Mouse (Mus musculus) neural tube, embryonic 11.5 days (tissue): ENCODE data around the gene Tle6. TPM values are rescaled to one million over a fixed set of nuclear protein-coding genes. Genes with fewer than 3 reads are reported as not detected.

ENCODE experiments used
- ATAC-seq: fragments of 200-750 bp; cut with Nextera tagmentation; 2 replicates; pipeline ENCODE4 v1.8.0; 2017; ENCODE audit warnings: moderate number of reproducible peaks, mild to moderate bottlenecking, moderate TSS enrichment, moderate library complexity; ENCODE audit not compliant: insufficient read depth, low FRiP score, low TSS enrichment
- DNase-seq: peaks from one replicate; pipeline ENCODE4 v3.0.0-alpha.2; 2015; ENCODE audit warnings: low spot score
- H3K27ac ChIP-seq: fragments of 300-500 bp; sonication (generic); 2 replicates; pipeline ENCODE4 v1.5.1; 2014; ENCODE audit warnings: low read depth, mild to moderate bottlenecking, low read length
- H3K27me3 ChIP-seq: fragments of 300-500 bp; sonication (generic); 2 replicates; pipeline ENCODE4 v1.6.1; 2014; ENCODE audit warnings: mild to moderate bottlenecking, low read length, mixed read lengths; ENCODE audit not compliant: control insufficient read depth, insufficient read depth
- H3K36me3 ChIP-seq: fragments of 300-500 bp; sonication (generic); 2 replicates; pipeline ENCODE4 v1.6.1; 2014; ENCODE audit warnings: mild to moderate bottlenecking, low read length, moderate library complexity, mixed read lengths; ENCODE audit not compliant: control insufficient read depth, insufficient read depth
- H3K4me1 ChIP-seq: fragments of 300-500 bp; sonication (generic); 2 replicates; pipeline ENCODE4 v1.6.1; 2014; ENCODE audit warnings: low read length, mixed read lengths; ENCODE audit not compliant: control insufficient read depth, insufficient read depth
- H3K4me2 ChIP-seq: fragments of 300-500 bp; sonication (generic); 2 replicates; pipeline ENCODE4 v1.6.1; 2014; ENCODE audit warnings: low read depth, mild to moderate bottlenecking, moderate library complexity
- H3K4me3 ChIP-seq: fragments of 300-500 bp; sonication (generic); 2 replicates; pipeline ENCODE4 v1.5.1; 2014; ENCODE audit warnings: low read depth, low read length
- H3K9ac ChIP-seq: fragments of 300-500 bp; sonication (generic); 2 replicates; pipeline ENCODE4 v1.6.1; 2014; ENCODE audit warnings: mild to moderate bottlenecking, low read length
- H3K9me3 ChIP-seq: fragments of 300-500 bp; sonication (generic); 2 replicates; pipeline ENCODE4 v1.6.1; 2016; ENCODE audit warnings: low read length; ENCODE audit not compliant: control insufficient read depth
- WGBS: fragments of 180-500 bp; shearing (Covaris S2); extraction: QIAGEN DNeasy Blood & Tissue Kit; methylation state at CpG from one replicate; pipeline ENCODE4 v1.1.7; 2014; 5-methylcytosine and 5-hydroxymethylcytosine counted together
- polyA plus RNA-seq: library from polyadenylated mRNA; unstranded; fragments of >200 nt; fragmentation: Nextera tagmentation; extraction: Ambion mirVana; gene quantifications from 2 replicates; pipeline ENCODE4 v1.2.1, GENCODE M21; 2014

Gene Tle6
- polyA plus RNA-seq, 1 experiment from 2014 or later: 6.4 TPM

DNA sequence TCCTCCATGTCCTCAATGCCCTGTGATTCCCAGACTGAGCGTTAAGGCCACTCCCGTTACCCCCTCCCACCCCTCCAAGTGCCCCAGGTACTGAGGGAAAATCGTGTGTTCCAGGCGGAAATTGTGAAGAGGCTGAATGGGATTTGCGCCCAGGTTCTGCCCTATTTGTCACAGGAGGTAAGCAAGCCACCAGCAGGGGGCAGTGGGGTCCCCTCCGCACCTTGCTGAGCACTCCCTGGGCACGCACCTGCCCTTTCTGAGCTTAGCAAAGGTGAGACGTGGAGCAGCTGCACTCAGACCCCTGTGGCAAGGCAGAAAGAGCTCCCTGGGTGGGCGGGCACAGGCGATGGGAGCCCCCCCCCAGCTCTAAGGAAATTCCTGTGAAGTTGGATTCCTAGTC, 36.1 kb downstream of the Tle6 start:
- Histone ChIP-seq H3K9ac (no peak overlapping the region), H3K27ac (no peak overlapping the region), H3K36me3 (peaks cover 13% of the 10 kb centered on the region), H3K27me3 (peaks cover 22% of the 10 kb centered on the region), H3K9me3 (no peaks in the 10 kb centered on the region), H3K4me1 (peaks cover 32% of the 10 kb centered on the region), H3K4me3 (no peak overlapping the region), H3K4me2 (no peak overlapping the region)
- DNase-seq (peak; percentile 63), ATAC-seq (no peak)
- WGBS: 12% methylated on average over 10 of the region's 10 CpGs

DNA sequence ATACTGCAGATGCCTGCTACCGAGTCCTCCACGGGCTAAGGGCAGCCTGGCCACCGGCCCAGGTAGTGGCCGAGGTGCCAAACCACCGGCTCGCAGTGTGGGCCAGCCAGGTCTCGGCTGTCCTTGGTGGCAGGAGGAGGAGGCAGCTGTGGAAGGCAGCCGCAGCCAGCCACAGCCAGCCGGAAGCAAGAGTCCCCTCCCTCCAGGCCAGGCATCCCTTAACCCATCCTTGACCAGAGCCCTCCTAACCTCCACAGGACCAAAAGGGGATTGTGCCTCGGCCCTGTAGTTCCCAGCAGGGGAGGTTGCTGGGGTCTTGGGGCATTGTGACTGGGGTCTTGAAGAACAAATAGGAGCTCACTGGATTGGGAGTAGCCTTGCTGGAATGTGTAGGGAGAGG, 36.7 kb downstream of the Tle6 start:
- peak; percentile 37 for DNase-seq
- H3K27ac ChIP-seq: no peak overlapping the region

DNA sequence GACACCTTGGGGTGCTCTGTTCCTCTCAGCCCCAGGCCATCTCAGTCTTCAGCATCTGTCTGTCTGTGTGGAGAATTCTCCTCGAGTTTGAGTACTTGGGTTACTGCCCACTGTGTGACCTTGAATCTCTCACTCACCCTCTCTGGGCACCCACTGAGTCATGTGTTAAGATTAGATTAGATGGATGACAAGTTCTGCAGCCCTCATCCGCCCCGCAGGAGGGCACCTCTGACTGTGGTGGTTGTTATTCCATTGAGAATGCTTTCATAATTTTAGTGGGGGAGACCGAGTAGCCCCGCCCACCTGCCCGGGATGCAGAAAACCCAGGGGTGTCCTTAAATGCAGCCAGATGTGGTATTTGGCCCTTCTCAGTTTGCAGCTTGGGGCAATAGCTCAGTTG, 37.4 kb downstream of the Tle6 start:
- H3K36me3 ChIP-seq: peaks cover 13% of the 10 kb centered on the region
- no peak for ATAC-seq
- H3K4me1 ChIP-seq: peaks cover 27% of the 10 kb centered on the region
- H3K27me3 ChIP-seq: peaks cover 20% of the 10 kb centered on the region
- H3K27ac ChIP-seq: no peak overlapping the region
- no peak for DNase-seq
- H3K4me2 ChIP-seq: no peak overlapping the region; the same call in 1 of the 2 replicates
- H3K9ac ChIP-seq: no peak overlapping the region
- no peaks in the 10 kb centered on the region for H3K9me3 ChIP-seq
- H3K4me3 ChIP-seq: no peak overlapping the region
- 42% methylated on average over 6 of the region's 6 CpGs for WGBS

More for the DNA sequence above, 36.7 kb downstream of the Tle6 start:
- Histone ChIP-seq H3K9me3 (no peaks in the 10 kb centered on the region), H3K27me3 (peaks cover 20% of the 10 kb centered on the region), H3K4me1 (peaks cover 32% of the 10 kb centered on the region), H3K9ac (peak overlapping the region; percentile 39), H3K4me2 (peak overlapping the region; percentile 7), H3K36me3 (peaks cover 13% of the 10 kb centered on the region), H3K4me3 (peak overlapping the region; percentile 16)
- 4% methylated on average over 10 of the region's 10 CpGs for WGBS
- ATAC-seq: no peak

DNA sequence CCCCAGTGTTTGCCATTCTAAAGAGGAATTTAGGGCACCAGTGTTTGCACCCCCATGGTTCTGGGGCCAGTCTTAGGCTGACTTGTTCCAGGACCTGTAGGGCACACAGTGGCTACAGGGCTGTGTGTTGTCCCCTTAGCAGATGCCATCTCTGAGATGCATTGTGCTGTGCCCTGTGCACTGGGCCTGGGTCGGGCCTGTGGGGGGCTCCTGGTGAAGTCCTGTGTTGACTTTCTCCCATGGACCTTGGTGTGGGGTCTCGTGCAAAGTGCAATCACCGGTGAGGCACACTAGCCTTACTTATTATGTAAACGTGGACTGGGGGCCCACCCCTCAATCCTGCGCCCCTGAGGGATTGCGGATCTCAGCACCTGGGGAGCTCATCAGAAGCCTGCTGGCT, 38.5 kb downstream of the Tle6 start:
- DNase-seq (no peak), ATAC-seq (no peak)
- H3K4me3 ChIP-seq: no peak overlapping the region
- no peak overlapping the region for H3K9ac ChIP-seq
- no peak overlapping the region for H3K27ac ChIP-seq
- H3K4me2 ChIP-seq: no peak overlapping the region
- peaks cover 13% of the 10 kb centered on the region for H3K36me3 ChIP-seq
- peaks cover 16% of the 10 kb centered on the region for H3K27me3 ChIP-seq
- H3K4me1 ChIP-seq: peaks cover 24% of the 10 kb centered on the region
- 75% methylated on average over 6 of the region's 6 CpGs for WGBS
- H3K9me3 ChIP-seq: no peaks in the 10 kb centered on the region

DNA sequence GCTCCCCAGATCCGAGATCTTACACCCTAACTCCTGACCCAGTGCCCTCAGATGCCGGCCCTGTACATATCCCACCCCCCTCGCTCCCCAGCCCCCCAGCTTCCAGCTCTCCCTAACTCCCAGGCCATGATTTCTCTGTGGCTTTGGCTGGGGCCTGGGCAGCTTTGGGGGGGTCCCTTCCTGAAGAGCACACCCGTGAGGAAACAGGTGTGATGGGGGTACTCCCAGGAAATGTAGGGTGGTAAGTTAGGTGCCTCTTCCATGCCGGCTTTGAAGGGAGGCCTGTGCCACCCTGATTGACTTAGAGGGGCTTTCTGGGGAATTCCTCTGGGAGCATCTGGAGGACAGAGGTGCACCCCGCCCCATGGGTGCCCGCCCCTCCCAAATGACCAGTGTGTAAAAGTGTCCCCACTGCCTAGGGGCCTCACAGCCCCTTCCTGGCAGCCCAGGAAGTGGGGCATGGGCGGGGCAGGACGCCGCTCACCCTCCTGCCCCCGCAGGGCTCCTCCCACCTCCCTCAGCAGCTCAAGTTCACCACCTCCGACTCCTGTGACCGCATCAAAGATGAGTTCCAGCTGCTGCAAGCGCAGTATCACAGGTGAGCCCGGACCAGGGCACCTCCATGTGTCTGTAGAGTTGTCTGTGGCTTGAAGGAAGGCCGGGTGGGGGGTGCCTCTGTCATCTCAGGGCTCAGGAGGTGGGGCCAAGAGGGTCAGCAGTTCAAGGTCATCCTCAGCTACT, 40.0 kb downstream of the Tle6 start:
- no peak overlapping the region for H3K27ac ChIP-seq
- peaks cover 6% of the 10 kb centered on the region; the same call in 1 of the 2 replicates for H3K27me3 ChIP-seq
- peak overlapping the region; percentile 90 for H3K4me2 ChIP-seq
- no peak for ATAC-seq
- H3K9ac ChIP-seq: peak overlapping the region; percentile 98
- 14% methylated on average over 16 of the region's 16 CpGs for WGBS
- peaks cover 24% of the 10 kb centered on the region for H3K4me1 ChIP-seq
- H3K36me3 ChIP-seq: peaks cover 13% of the 10 kb centered on the region
- H3K9me3 ChIP-seq: no peaks in the 10 kb centered on the region
- H3K4me3 ChIP-seq: peak overlapping the region; percentile 90
- no peak for DNase-seq

DNA sequence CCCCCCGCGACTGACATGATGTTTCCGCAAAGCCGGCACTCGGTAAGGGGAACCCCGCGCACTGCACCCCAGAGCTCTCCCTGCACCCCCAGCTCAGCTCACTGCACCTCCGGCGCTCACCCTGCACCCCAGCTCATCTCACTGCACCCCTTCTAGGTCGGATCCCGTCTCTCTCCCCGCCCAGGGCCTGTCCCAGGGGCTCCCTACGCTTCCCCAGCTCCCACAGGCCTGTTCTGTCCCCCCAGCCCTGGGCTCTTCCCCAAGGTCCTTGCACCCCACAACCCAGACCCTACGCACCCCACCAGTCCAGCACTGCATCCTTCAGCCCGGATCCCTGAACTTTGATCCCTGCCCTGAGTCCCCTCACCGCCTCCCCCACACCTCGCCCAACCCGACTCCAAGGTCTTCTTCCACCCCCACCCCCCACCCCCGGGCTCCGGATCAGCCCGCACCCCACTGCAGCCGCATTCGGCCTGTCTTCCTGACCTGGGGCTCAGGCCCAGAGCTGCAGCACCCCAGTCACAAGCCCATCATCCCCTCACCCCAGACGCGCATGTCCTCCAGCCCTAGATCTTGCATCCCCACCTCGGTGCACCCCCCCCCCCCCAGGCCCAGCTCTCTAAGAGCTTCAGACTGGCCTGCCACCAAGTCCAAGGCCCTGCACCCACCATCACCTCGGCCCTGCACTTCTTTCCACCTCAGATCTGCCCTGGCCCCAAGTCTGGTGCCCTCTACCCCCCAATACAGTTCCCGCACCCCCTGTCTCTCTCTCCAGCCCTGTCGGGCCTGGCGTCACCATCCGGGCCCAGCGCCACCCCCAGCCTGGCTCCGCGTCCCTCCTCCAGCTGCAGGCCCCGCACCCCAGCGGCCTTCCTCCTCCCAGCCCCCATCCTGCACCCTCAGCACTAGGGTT, 41.0 kb downstream of the Tle6 start:
- Histone ChIP-seq H3K4me2 (peak overlapping the region; percentile 90), H3K4me1 (peaks cover 24% of the 10 kb centered on the region), H3K4me3 (peak overlapping the region; percentile 90), H3K9me3 (no peaks in the 10 kb centered on the region), H3K36me3 (peaks cover 6% of the 10 kb centered on the region), H3K9ac (peak overlapping the region; percentile 98), H3K27me3 (peaks cover 3% of the 10 kb centered on the region; the same call in 1 of the 2 replicates), H3K27ac (peak overlapping the region; percentile 85; the same call in 1 of the 2 replicates)
- DNase-seq (peak; percentile 39), ATAC-seq (peak; percentile 15)
- 4% methylated on average over 27 of the region's 36 CpGs for WGBS

DNA sequence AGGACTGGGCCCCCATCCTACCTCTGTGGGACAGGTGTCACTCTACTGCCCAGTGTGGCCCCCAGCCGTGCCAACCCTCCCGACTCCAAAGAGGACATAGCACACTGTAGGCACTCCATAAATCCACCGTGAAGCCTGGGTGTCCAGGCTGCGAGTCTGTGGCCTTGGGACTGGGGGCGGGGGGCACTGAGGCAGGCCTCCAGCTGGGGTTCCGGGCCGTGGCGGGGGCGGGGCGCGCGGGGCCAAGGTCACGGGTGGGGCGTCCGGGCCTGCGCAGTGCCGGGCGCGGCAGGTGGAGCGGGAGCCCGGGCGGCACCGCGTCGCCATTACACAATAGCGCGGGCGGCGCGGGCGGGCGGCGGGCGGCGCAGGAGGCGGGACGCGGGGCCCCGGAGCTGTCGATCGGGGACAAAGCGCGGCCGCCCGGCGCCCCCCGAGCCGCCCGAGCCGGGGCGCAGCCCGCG, 41.7 kb downstream of the Tle6 start, which contains the start of gene Aes:
Aes (plus strand) TSS at position 326 of the 464 bp plus-strand sequence.
- Histone ChIP-seq H3K27ac (peak within 1 kb of the TSS; percentile 85; the same call in 1 of the 2 replicates), H3K9me3 (no peaks in the 10 kb centered on the region), H3K4me1 (peaks cover 22% of the 10 kb centered on the region), H3K4me3 (peak within 1 kb of the TSS; percentile 90), H3K36me3 (peaks cover 4% of the 10 kb centered on the region), H3K4me2 (peak within 1 kb of the TSS; percentile 90), H3K27me3 (no peaks in the 10 kb centered on the region), H3K9ac (peak within 1 kb of the TSS; percentile 98)
- ATAC-seq (peak; percentile 71), DNase-seq (peak; percentile 56)
- 1% methylated on average over 31 of the region's 53 CpGs for WGBS

DNA sequence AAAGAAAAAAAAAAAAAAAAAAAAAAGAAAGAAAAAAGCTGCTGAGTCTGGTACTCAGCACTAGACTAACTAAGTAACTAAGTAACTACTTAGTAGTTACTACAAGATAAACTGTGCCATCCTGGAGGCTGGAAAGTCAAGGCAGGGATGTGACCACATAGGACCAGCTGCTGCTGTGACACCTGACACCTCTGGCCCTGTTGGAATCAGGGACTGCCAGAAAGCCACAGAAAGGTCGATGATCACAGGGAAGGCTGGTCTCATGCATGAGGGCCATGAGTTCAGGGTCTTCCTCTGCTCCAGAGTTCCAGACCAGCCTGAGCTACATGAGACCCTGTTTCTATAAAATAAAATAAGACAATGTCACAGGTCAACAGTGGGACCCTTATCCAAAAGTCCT, 43.4 kb downstream of the Tle6 start:
- WGBS: 52% methylated on average over 1 of the region's 1 CpGs
- H3K27me3 ChIP-seq: no peaks in the 10 kb centered on the region
- no peak overlapping the region for H3K27ac ChIP-seq
- H3K9me3 ChIP-seq: no peaks in the 10 kb centered on the region
- ATAC-seq: no peak
- peaks cover 13% of the 10 kb centered on the region for H3K4me1 ChIP-seq
- H3K36me3 ChIP-seq: peaks cover 3% of the 10 kb centered on the region
- H3K4me2 ChIP-seq: no peak overlapping the region
- H3K4me3 ChIP-seq: no peak overlapping the region
- no peak for DNase-seq
- H3K9ac ChIP-seq: no peak overlapping the region
